Mouse (Mus musculus): Measurements from ENCODE around the gene Porcn.

GRCm38 (mm10) chrX:8205551-8205950, 774 bp downstream of the Porcn start:
- TF ChIP-seq CTCF (IDR thresholded peaks at IDR 0.05; ENCODE audit: control insufficient read depth, insufficient read depth, insufficient read length) = no peak
- TF ChIP-seq MYOG (IDR thresholded peaks at IDR 0.05; ENCODE audit: control insufficient read depth, extremely low read depth, insufficient read length) = no peak
- TF ChIP-seq MAX (IDR thresholded peaks at IDR 0.05) = no peak
- TF ChIP-seq MYOD1 (IDR thresholded peaks at IDR 0.05; ENCODE audit: control insufficient read depth, insufficient read length, low read depth) = no peak
- TF ChIP-seq USF1 (IDR thresholded peaks at IDR 0.05; ENCODE audit: low read depth) = no peak
- TF ChIP-seq FOSL1 (IDR thresholded peaks at IDR 0.05; ENCODE audit: insufficient read depth, low read length, poor library complexity, severe bottlenecking) = no peak

All from C2C12 (cell line).